Mouse (Mus musculus) embryonic facial prominence, embryonic 10.5 days (tissue): Measurements from ENCODE around the gene Agk. TPM values are rescaled to one million over a fixed set of nuclear protein-coding genes. Genes with fewer than 3 reads are reported as not detected.
A peak's percentile ranks its signal among the peaks of the same experiment; 100 is the strongest.

Experiments used
- DNase-seq: peaks from one replicate; pipeline ENCODE4 v3.0.0-alpha.2; 2017; ENCODE audit warnings: low spot score
- H3K27ac ChIP-seq: fragments of 300-500 bp; sonication (generic); replicated peaks from 2 replicates; pipeline ENCODE4 v1.5.1; 2016; ENCODE audit warnings: mild to moderate bottlenecking
- H3K27me3 ChIP-seq: fragments of 300-500 bp; sonication (generic); replicated peaks from 2 replicates; pipeline ENCODE4 v1.6.1; 2016; ENCODE audit warnings: low read depth, mild to moderate bottlenecking; ENCODE audit not compliant: poor library complexity, severe bottlenecking
- H3K36me3 ChIP-seq: fragments of 300-500 bp; sonication (generic); replicated peaks from 2 replicates; pipeline ENCODE4 v1.6.1; 2016; ENCODE audit warnings: mild to moderate bottlenecking, moderate library complexity
- H3K4me1 ChIP-seq: fragments of 300-500 bp; sonication (generic); 2 replicates; pipeline ENCODE4 v1.6.1; 2016
- H3K4me3 ChIP-seq: fragments of 300-500 bp; sonication (generic); 2 replicates; pipeline ENCODE4 v1.5.1; 2016; ENCODE audit warnings: mild to moderate bottlenecking, moderate library complexity
- H3K9me3 ChIP-seq: fragments of 300-500 bp; sonication (generic); 2 replicates; pipeline ENCODE4 v1.6.1; 2016; ENCODE audit warnings: mild to moderate bottlenecking
- WGBS: fragments of 180-500 bp; shearing (Covaris S2); methylation state at CpG from one replicate; pipeline ENCODE4 v1.1.7; 2016; 5-methylcytosine and 5-hydroxymethylcytosine counted together
- polyA plus RNA-seq: library from polyadenylated mRNA; unstranded; fragments of >200 nt; fragmentation: Nextera tagmentation; extraction: Ambion mirVana; gene quantifications from 2 replicates; pipeline ENCODE4 v1.2.1, GENCODE M21; 2016

Gene Agk
- polyA plus RNA-seq, result 50.6 and 53.3 TPM in 2 replicates

DNA sequence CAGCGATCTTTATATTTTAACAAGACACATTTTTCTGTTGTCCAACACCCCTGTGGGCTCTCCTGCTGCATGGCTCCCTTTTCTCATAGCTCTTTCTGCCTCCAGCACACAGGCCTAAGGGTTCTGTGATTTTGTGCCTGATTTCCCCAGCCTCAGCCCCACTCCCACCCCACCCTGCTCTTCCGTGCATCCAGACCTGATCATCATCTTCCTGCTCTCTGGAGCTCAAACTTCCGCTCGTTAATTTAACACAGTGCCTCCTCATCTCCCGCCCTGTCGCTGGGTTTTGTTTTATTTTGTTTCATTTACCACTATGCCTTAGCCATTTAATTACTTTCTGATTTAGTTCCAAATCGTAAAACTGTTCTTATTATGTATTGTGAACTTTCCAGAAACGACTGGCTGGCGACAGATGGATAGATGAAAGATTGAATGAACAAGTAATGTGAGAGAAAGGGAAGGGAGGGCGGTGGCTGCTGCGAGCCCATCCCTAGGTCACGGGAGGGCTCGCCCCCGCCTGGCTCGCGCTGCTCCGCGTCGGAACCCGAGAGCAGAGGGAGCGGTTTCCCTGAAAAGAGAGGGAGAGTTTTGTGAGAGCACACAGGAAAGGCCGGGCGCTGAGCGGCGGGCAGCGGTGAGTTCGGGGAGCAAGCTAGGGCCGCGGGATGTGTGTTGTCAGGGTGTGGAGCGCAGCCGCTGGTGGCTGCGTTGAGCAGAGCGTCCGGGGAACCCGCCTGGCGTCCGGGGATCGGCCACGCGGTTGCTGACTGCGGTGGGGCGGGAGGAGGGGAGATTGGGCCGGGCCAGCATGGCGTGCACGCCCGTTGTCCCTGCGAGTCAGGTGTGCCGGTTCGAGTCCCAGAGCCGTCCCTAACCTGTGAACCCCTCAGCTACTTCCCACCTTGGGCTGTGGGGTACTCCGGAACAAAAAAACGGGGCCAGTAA, at the start of gene Agk:
Gene Agk (plus strand): TSS at position 276 of the 945 bp plus-strand sequence.
- no peaks in the 10 kb centered on the region for H3K9me3 ChIP-seq
- peak; percentile 88 for DNase-seq
- no peaks in the 10 kb centered on the region for H3K27me3 ChIP-seq
- H3K4me1 ChIP-seq, result 0 out of 2 replicates have a peak, but pooled peaks cover 10% of the 10 kb centered on the region
- peak within 1 kb of the TSS; percentile 96 for H3K27ac ChIP-seq
- H3K4me3 ChIP-seq, result peak within 1 kb of the TSS; percentile 82
- peaks cover 9% of the 10 kb centered on the region for H3K36me3 ChIP-seq
- WGBS, result 2% methylated on average over 52 of the region's 52 CpGs

DNA sequence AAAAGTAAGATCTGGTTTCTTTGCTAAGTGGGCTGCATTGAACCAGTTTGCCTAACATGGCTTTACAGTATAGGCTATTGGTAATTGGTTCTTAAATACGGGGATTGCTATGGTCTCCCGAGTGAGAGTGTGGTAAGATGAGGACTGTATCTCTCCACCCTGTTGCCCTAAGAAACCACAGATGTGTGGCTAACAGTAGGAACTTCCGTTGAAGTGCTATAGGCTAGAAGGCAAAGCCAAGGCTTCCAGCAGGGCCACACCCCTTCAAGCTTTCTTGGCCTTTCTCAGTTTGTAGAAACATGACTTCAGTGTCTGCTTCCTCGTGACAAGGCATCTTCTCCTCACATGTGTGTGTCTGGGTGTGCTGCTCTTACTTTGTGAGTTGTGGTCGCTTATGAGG, 24.3 kb upstream of the Agk start:
- Histone ChIP-seq H3K27ac (no peak overlapping the region), H3K4me3 (no peak overlapping the region), H3K36me3 (no peaks in the 10 kb centered on the region), H3K9me3 (no peaks in the 10 kb centered on the region), H3K4me1 (no peaks in the 10 kb centered on the region), H3K27me3 (no peaks in the 10 kb centered on the region)
- no peak for DNase-seq
- WGBS, result 85% methylated on average over 5 of the region's 5 CpGs

- Histone ChIP-seq H3K9me3 (no peaks in the 10 kb centered on the region), H3K36me3 (no peaks in the 10 kb centered on the region), H3K27ac (no peak overlapping the region), H3K4me3 (no peak overlapping the region), H3K27me3 (no peaks in the 10 kb centered on the region), H3K4me1 (no peaks in the 10 kb centered on the region)
- peak; percentile 29 for DNase-seq
- WGBS, result 18% methylated on average over 6 of the region's 6 CpGs
Observed at GRCm38 (mm10) chr6:40303379-40303778, 21.6 kb upstream of the Agk start.

GRCm38 (mm10) chr6:40304972-40305371, 20.0 kb upstream of the Agk start:
- Histone ChIP-seq H3K27me3 (no peaks in the 10 kb centered on the region), H3K4me3 (no peak overlapping the region), H3K27ac (no peak overlapping the region), H3K36me3 (no peaks in the 10 kb centered on the region), H3K9me3 (no peaks in the 10 kb centered on the region), H3K4me1 (no peaks in the 10 kb centered on the region)
- DNase-seq, result no peak

- Histone ChIP-seq H3K36me3 (peaks cover 16% of the 10 kb centered on the region), H3K9me3 (no peaks in the 10 kb centered on the region), H3K4me3 (peak overlapping the region; percentile 82), H3K27ac (no peak overlapping the region), H3K4me1 (0 out of 2 replicates have a peak, but pooled peaks cover 10% of the 10 kb centered on the region), H3K27me3 (no peaks in the 10 kb centered on the region)
- DNase-seq, result no peak
- 90% methylated on average over 8 of the region's 8 CpGs for WGBS
Observed at GRCm38 (mm10) chr6:40326341-40326740, 1.4 kb downstream of the Agk start.

DNA sequence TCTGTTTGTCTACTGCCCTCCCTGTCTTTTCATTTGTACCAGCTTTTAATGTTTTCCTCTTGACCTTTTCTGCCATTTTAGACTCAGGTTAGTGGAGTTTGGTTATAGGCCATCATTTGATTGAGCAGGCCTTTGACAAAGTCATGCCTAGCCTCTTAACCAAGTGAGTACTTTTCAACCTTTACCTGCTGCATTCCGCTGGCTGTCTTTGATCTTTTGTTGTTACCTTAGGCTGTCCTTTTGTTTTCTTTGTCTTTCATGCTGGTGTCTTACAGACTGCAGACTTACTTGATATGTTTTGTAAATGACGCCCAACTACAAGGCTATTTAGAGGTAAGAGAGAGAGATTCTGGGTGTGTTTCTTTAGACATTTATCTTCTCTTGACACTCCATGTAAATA, 8.5 kb downstream of the Agk start:
- H3K4me3 ChIP-seq, result no peak overlapping the region
- no peak overlapping the region for H3K27ac ChIP-seq
- H3K4me1 ChIP-seq, result no peaks in the 10 kb centered on the region
- H3K27me3 ChIP-seq, result no peaks in the 10 kb centered on the region
- H3K9me3 ChIP-seq, result no peaks in the 10 kb centered on the region
- DNase-seq, result no peak
- peaks cover 67% of the 10 kb centered on the region for H3K36me3 ChIP-seq
- WGBS, result 77% methylated on average over 2 of the region's 2 CpGs

DNA sequence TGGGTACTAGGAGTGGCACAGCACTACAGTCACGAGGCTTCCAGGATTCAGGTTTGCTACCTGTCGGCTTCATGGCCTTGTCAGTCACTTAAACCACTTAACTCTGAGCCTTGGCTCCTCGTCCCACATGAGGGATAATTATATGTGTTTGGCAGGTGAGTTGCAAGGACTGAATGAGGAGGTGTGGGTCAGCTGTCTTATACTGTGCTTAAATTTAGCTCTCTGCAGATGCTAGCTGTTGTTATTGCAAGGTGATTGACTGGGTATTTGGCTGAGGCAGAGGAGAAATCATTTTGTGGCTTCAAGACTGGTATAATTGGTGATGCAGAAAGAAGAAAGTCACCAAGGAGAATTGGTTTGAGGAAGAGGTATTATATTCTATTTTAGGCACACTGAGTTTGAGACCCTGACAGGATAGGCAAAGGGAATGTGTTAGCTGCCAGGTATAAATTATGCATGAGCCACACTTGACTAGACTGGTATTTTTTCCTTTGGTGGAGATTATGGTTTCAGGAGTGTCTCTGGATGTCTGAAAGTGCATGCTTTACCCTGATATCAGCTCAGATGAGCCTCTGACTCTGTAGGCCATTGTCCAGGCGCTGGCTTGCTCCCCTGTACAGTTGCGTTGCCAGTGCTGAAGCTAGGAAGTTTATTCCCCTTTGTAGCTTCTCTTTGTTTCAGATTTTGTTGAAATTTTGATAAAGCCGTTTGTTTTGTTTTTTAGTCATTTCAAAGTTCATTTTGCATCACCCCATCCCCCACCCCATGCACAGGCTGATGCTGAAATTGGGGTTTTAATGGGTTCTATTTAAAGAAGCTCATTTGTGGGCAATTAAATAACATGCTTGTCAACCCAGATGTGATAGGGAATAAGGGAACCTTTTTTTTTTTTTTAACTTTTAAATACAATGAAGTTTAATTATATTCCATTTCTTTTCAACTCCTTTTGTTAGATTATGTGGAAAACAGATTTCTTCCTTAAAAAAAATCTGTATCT, 12.1 kb downstream of the Agk start:
- Histone ChIP-seq H3K27ac (no peak overlapping the region), H3K27me3 (no peaks in the 10 kb centered on the region), H3K9me3 (no peaks in the 10 kb centered on the region), H3K4me3 (no peak overlapping the region), H3K4me1 (no peaks in the 10 kb centered on the region), H3K36me3 (peaks cover 58% of the 10 kb centered on the region)
- no peak for DNase-seq
- 90% methylated on average over 6 of the region's 6 CpGs for WGBS

- Histone ChIP-seq H3K4me1 (no peaks in the 10 kb centered on the region), H3K4me3 (no peak overlapping the region), H3K9me3 (no peaks in the 10 kb centered on the region), H3K36me3 (peaks cover 36% of the 10 kb centered on the region), H3K27me3 (no peaks in the 10 kb centered on the region), H3K27ac (no peak overlapping the region)
- no peak for DNase-seq
- 87% methylated on average over 10 of the region's 10 CpGs for WGBS
Observed at GRCm38 (mm10) chr6:40346959-40347771, 22.2 kb downstream of the Agk start.

GRCm38 (mm10) chr6:40347772-40348111, 22.8 kb downstream of the Agk start:
- peaks cover 38% of the 10 kb centered on the region for H3K36me3 ChIP-seq
- no peak overlapping the region for H3K27ac ChIP-seq
- H3K27me3 ChIP-seq, result no peaks in the 10 kb centered on the region
- no peaks in the 10 kb centered on the region for H3K9me3 ChIP-seq
- H3K4me1 ChIP-seq, result no peaks in the 10 kb centered on the region
- DNase-seq, result no peak
- no peak overlapping the region for H3K4me3 ChIP-seq
- 79% methylated on average over 1 of the region's 1 CpGs for WGBS

- Histone ChIP-seq H3K27me3 (no peaks in the 10 kb centered on the region), H3K27ac (no peak overlapping the region), H3K4me1 (no peaks in the 10 kb centered on the region), H3K4me3 (no peak overlapping the region), H3K36me3 (peaks cover 46% of the 10 kb centered on the region), H3K9me3 (no peaks in the 10 kb centered on the region)
- DNase-seq, result no peak
Observed at GRCm38 (mm10) chr6:40350041-40350440, 25.1 kb downstream of the Agk start.

GRCm38 (mm10) chr6:40350856-40351255, 25.9 kb downstream of the Agk start:
- H3K9me3 ChIP-seq, result no peaks in the 10 kb centered on the region
- no peak for DNase-seq
- no peaks in the 10 kb centered on the region for H3K4me1 ChIP-seq
- H3K4me3 ChIP-seq, result no peak overlapping the region
- peaks cover 46% of the 10 kb centered on the region for H3K36me3 ChIP-seq
- H3K27ac ChIP-seq, result no peak overlapping the region
- H3K27me3 ChIP-seq, result no peaks in the 10 kb centered on the region

GRCm38 (mm10) chr6:40353360-40353759, 28.4 kb downstream of the Agk start:
- H3K9me3 ChIP-seq, result no peaks in the 10 kb centered on the region
- DNase-seq, result no peak
- H3K36me3 ChIP-seq, result peaks cover 41% of the 10 kb centered on the region
- 94% methylated on average over 7 of the region's 7 CpGs for WGBS
- H3K27me3 ChIP-seq, result no peaks in the 10 kb centered on the region
- H3K27ac ChIP-seq, result no peak overlapping the region
- no peak overlapping the region for H3K4me3 ChIP-seq
- no peaks in the 10 kb centered on the region for H3K4me1 ChIP-seq
